In the genomic region with DNA sequence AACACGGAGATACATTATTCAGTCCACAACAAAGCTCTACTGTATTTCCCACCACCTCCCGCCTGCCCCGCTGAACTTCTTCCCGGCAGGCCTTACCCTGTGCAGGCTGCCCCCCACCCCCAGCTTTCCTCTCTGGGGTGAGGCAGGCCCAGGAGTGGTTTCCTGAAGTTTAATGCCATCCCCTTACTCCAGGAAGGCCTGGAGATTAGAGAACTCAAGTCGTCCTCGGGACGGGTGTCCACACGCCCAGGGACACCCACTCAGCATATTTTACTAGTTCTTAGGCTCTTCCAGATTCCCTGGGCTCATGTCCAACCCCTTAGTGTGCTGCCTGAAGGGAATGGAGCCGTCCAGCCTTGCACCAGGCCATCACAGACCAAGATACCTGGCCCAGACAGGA, we compare ENCODE assay signal across 16 mouse cellular contexts. TPM values are rescaled to one million over a fixed set of nuclear protein-coding genes. Genes with fewer than 3 reads are reported as not detected.
A peak's percentile ranks its signal among the peaks of the same experiment; 100 is the strongest.
DNase-seq lines count a peak whose midpoint lies in the region; ATAC-seq lines count a peak whose summit lies in the region.
"Had no signal": no experiment of that assay in that cellular context is flagged by ENCODE, and none has a peak within 500 bp of the region (broad histone marks: within the 10 kb centered on the region; RNA-seq: fewer than 3 reads in every experiment).

No protein-coding gene starts in this region.

- peak; percentile 48 for ATAC-seq in heart, embryonic 12.5 days (ENCODE audit: insufficient number of reproducible peaks, low FRiP score)
- peak; percentile 50; the same call in 1 of the 2 replicates for ATAC-seq in lung, embryonic 15.5 days (ENCODE audit: borderline replicate concordance, extremely low read depth, low FRiP score, low TSS enrichment)
- ATAC-seq in embryonic facial prominence, embryonic 15.5 days (ENCODE audit: insufficient number of reproducible peaks, low FRiP score, low TSS enrichment, low read depth), result no peak
- peak; percentile 49 for ATAC-seq in liver, embryonic 15.5 days (ENCODE audit: insufficient read depth)
- ATAC-seq: CD4-positive, CD25-positive, alpha-beta regulatory T cell, adult 4 months; intestine, embryonic 16.5 days; Patski had no signal

- DNase-seq in heart, postnatal 25 days (ENCODE audit: low spot score), result no peak
- no peak for DNase-seq in lung, postnatal 25 days (ENCODE audit: low spot score)
- DNase-seq in urinary bladder, postnatal 25 days (ENCODE audit: low spot score), result no peak
- DNase-seq: cerebellum, postnatal 14 days; kidney, postnatal 25 days; right cerebral cortex, postnatal 14 days; thymus, postnatal 14 days had no signal

- peaks cover 32% of the 10 kb centered on the region for H3K4me1 ChIP-seq in heart, embryonic 12.5 days (replicated peaks)
- H3K4me1 ChIP-seq in lung, embryonic 15.5 days, result peaks cover 6% of the 10 kb centered on the region; the same call in 1 of the 2 replicates
- H3K4me1 ChIP-seq in embryonic facial prominence, embryonic 15.5 days, result peaks cover 28% of the 10 kb centered on the region
- no peaks in the 10 kb centered on the region for H3K4me1 ChIP-seq in liver, embryonic 15.5 days (replicated peaks)

- no peaks in the 10 kb centered on the region for H3K36me3 ChIP-seq in heart, embryonic 12.5 days
- H3K36me3 ChIP-seq in lung, embryonic 15.5 days, result no peaks in the 10 kb centered on the region
- no peaks in the 10 kb centered on the region for H3K36me3 ChIP-seq in embryonic facial prominence, embryonic 15.5 days
- no peaks in the 10 kb centered on the region for H3K36me3 ChIP-seq in liver, embryonic 15.5 days (replicated peaks)
- H3K36me3 ChIP-seq: heart, embryonic 10.5 days had no signal

- no peak overlapping the region for H3K27ac ChIP-seq in heart, embryonic 12.5 days (ENCODE audit: poor library complexity, severe bottlenecking)
- H3K27ac ChIP-seq in lung, embryonic 15.5 days, result no peak overlapping the region
- peak overlapping the region; percentile 11; the same call in 1 of the 2 replicates for H3K27ac ChIP-seq in embryonic facial prominence, embryonic 15.5 days (replicated peaks)
- no peak overlapping the region for H3K27ac ChIP-seq in liver, embryonic 15.5 days (replicated peaks)

- no peak overlapping the region for H3K4me2 ChIP-seq in heart, embryonic 12.5 days
- H3K4me2 ChIP-seq in lung, embryonic 15.5 days, result no peak overlapping the region
- H3K4me2 ChIP-seq in embryonic facial prominence, embryonic 15.5 days (replicated peaks), result no peak overlapping the region
- H3K4me2 ChIP-seq in liver, embryonic 15.5 days, result no peak overlapping the region

- H3K27me3 ChIP-seq in heart, embryonic 12.5 days (replicated peaks), result no peaks in the 10 kb centered on the region; the same call in 1 of the 2 replicates
- H3K27me3 ChIP-seq in lung, embryonic 15.5 days, result no peaks in the 10 kb centered on the region
- H3K27me3 ChIP-seq in embryonic facial prominence, embryonic 15.5 days, result no peaks in the 10 kb centered on the region
- H3K27me3 ChIP-seq in liver, embryonic 15.5 days, result 0 out of 2 replicates have a peak, but pooled peaks cover 7% of the 10 kb centered on the region
- H3K27me3 ChIP-seq: Patski had no signal

- 45% methylated on average over 9 of the region's 9 CpGs for WGBS in heart, embryonic 12.5 days
- WGBS in lung, embryonic 15.5 days, result 33% methylated on average over 9 of the region's 9 CpGs
- WGBS in embryonic facial prominence, embryonic 15.5 days, result 36% methylated on average over 9 of the region's 9 CpGs
- WGBS in liver, embryonic 15.5 days (ENCODE audit: insufficient replicate concordance), result 43% methylated on average over 9 of the region's 9 CpGs

- H3K9me3 ChIP-seq in heart, embryonic 12.5 days (replicated peaks), result no peaks in the 10 kb centered on the region
- H3K9me3 ChIP-seq in lung, embryonic 15.5 days, result no peaks in the 10 kb centered on the region
- no peaks in the 10 kb centered on the region for H3K9me3 ChIP-seq in embryonic facial prominence, embryonic 15.5 days (replicated peaks)
- H3K9me3 ChIP-seq in liver, embryonic 15.5 days (replicated peaks), result no peaks in the 10 kb centered on the region
- H3K9me3 ChIP-seq: heart, embryonic 10.5 days had no signal

- H3K4me3 ChIP-seq in heart, embryonic 12.5 days, result no peak overlapping the region
- no peak overlapping the region for H3K4me3 ChIP-seq in lung, embryonic 15.5 days
- no peak overlapping the region for H3K4me3 ChIP-seq in embryonic facial prominence, embryonic 15.5 days (replicated peaks)
- H3K4me3 ChIP-seq in liver, embryonic 15.5 days (replicated peaks), result no peak overlapping the region
- H3K4me3 ChIP-seq: heart, embryonic 10.5 days had no signal

- no peak overlapping the region for H3K9ac ChIP-seq in heart, embryonic 12.5 days
- no peak overlapping the region for H3K9ac ChIP-seq in lung, embryonic 15.5 days
- H3K9ac ChIP-seq in embryonic facial prominence, embryonic 15.5 days, result no peak overlapping the region
- no peak overlapping the region for H3K9ac ChIP-seq in liver, embryonic 15.5 days

- intact Hi-C loops in heart, postnatal 25 days (cut with DNase I), result loop anchor here (5.0 kb wide), 1 partner anchor 33 kb away; no protein-coding TSS in a partner anchor

RNA-seq across cellular contexts. Expression of a gene that starts 39.1 kb away (rescaled TPM):
- 2.1 and 3.4 TPM in 2 replicates for polyA plus RNA-seq in heart, embryonic 12.5 days (2016; fragmentation: Nextera tagmentation; extraction: Ambion mirVana)
- 1 to 10 TPM in 1 of 2 experiments, under 1 TPM in 1; 0.89 to 1.4 TPM for total RNA-seq in heart, postnatal 25 days (2021)
- polyA plus RNA-seq in lung, embryonic 15.5 days (2015; fragmentation: Nextera tagmentation; extraction: Ambion mirVana), result 1.9 and 2.8 TPM in 2 replicates
- 3.1 and 3.7 TPM in 2 replicates for polyA plus RNA-seq in embryonic facial prominence, embryonic 15.5 days (2015; fragmentation: Nextera tagmentation; extraction: Ambion mirVana)
- 0.39 and 0.48 TPM in 2 replicates for polyA plus RNA-seq in liver, embryonic 15.5 days (2015; fragmentation: Nextera tagmentation; extraction: Ambion mirVana)
- total RNA-seq: megakaryocyte-erythroid progenitor cell, adult 5-6 weeks had no signal
- polyA plus RNA-seq: CD4-positive, CD25-positive, alpha-beta regulatory T cell, adult 4 months had no signal

RNA-seq across cellular contexts. Expression of a gene that starts 55.4 kb away (rescaled TPM):
- polyA plus RNA-seq in heart, embryonic 12.5 days (2016; fragmentation: Nextera tagmentation; extraction: Ambion mirVana), result 8.4 and 9.2 TPM in 2 replicates
- total RNA-seq in heart, postnatal 25 days (2021), result 1 to 10 TPM; 5.7 to 6.3 TPM
- polyA plus RNA-seq in lung, embryonic 15.5 days (2015; fragmentation: Nextera tagmentation; extraction: Ambion mirVana), result 8.5 and 8.7 TPM in 2 replicates
- polyA plus RNA-seq in embryonic facial prominence, embryonic 15.5 days (2015; fragmentation: Nextera tagmentation; extraction: Ambion mirVana), result 10.3 and 10.5 TPM in 2 replicates
- 4.3 and 4.5 TPM in 2 replicates for polyA plus RNA-seq in liver, embryonic 15.5 days (2015; fragmentation: Nextera tagmentation; extraction: Ambion mirVana)
